25 mouse cellular contexts compared by ENCODE assay signal in the genomic region with DNA sequence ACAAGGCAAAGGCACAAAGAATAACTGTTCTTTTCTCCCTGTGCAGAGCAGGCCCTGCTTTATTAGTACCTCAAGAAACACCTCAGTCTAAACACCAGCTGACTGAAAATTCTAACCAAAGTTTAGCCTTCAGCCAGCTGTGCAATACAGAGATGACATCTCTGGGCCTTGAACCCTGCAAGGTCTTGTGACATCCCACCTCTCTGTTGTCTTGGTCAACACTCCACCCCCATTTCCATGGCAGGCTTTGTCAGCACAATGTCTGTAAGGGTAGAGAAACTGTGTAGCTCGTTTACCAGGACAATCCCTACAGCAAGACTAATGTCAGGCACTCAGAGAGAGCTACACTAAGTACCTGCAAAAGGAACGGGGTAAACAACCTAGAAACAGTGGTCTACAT.
"Had no signal": no experiment of that assay in that cellular context is flagged by ENCODE, and none has a peak within 500 bp of the region (broad histone marks: within the 10 kb centered on the region; RNA-seq: fewer than 3 reads in every experiment).

No protein-coding gene starts in this region.

- ATAC-seq: hindbrain, embryonic 16.5 days; inflammation-experienced regulatory T-cells, adult 6 months; intestine, embryonic 15.5 days; intestine, postnatal 0 days had no signal

- H3K4me3 ChIP-seq: gastrocnemius, adult 2 months; heart, embryonic 10.5 days; heart, embryonic 12.5 days; hindbrain, embryonic 10.5 days; hindbrain, embryonic 12.5 days; intestine, embryonic 15.5 days; layer of hippocampus, adult 2 months; left cerebral cortex, adult 2 months; limb, embryonic 10.5 days; limb, embryonic 12.5 days; liver, embryonic 13.5 days had no signal

- DNase-seq: gastrocnemius, adult 2 months; gastrocnemius, postnatal 10 days; gastrocnemius, postnatal 25 days; heart, adult 18-20 months; heart, postnatal 10 days; heart, postnatal 4 days; kidney, adult 18-20 months; kidney, adult 8-10 months; kidney, postnatal 10 days; kidney, postnatal 25 days; kidney, postnatal 4 days; liver, embryonic 13.5 days had no signal

- H3K4me1 ChIP-seq: heart, embryonic 10.5 days; heart, embryonic 12.5 days; hindbrain, embryonic 10.5 days; hindbrain, embryonic 12.5 days; intestine, embryonic 15.5 days; limb, embryonic 10.5 days; limb, embryonic 12.5 days; liver, embryonic 13.5 days had no signal

- H3K4me2 ChIP-seq: heart, embryonic 12.5 days; hindbrain, embryonic 12.5 days; hindbrain, embryonic 14.5 days; intestine, embryonic 15.5 days; limb, embryonic 12.5 days; liver, embryonic 13.5 days had no signal

- H3K9ac ChIP-seq: heart, embryonic 12.5 days; hindbrain, embryonic 12.5 days; hindbrain, embryonic 14.5 days; intestine, embryonic 15.5 days; limb, embryonic 12.5 days; liver, embryonic 13.5 days had no signal

- H3K27me3 ChIP-seq: heart, embryonic 12.5 days; hindbrain, embryonic 12.5 days; intestine, embryonic 15.5 days; limb, embryonic 12.5 days; liver, embryonic 13.5 days had no signal

- H3K27ac ChIP-seq: gastrocnemius, adult 2 months; heart, embryonic 10.5 days; hindbrain, embryonic 10.5 days; hindbrain, embryonic 12.5 days; hindbrain, embryonic 14.5 days; intestine, embryonic 15.5 days; layer of hippocampus, adult 2 months; left cerebral cortex, adult 2 months; limb, embryonic 10.5 days; limb, embryonic 12.5 days; liver, embryonic 13.5 days had no signal

- H3K9me3 ChIP-seq: heart, embryonic 10.5 days; heart, embryonic 12.5 days; hindbrain, embryonic 10.5 days; hindbrain, embryonic 12.5 days; intestine, embryonic 15.5 days; limb, embryonic 10.5 days; limb, embryonic 12.5 days; liver, embryonic 13.5 days had no signal
